Mouse (Mus musculus) cerebellum, adult 2 months (tissue): ENCODE measurements at regions not wholly inside any gene's neighbourhood (a gene's known extent, or its start where the extent isn't known, plus 50 kb on each side); places are given as distances from the start of the nearest gene placed in this dataset.

Experiments used
- DNase-seq, 2 experiments: peaks; one replicate each; pipeline ENCODE4 v3.0.0; 2021
- H3K27ac ChIP-seq: fragments of 200-500 bp; 2 replicates; pipeline ENCODE4 v1.5.1; 2012; ENCODE audit warnings: low read length, control low read depth, inconsistent platforms; ENCODE audit not compliant: insufficient read depth
- H3K27me3 ChIP-seq: fragments of 200-500 bp; 2 replicates; pipeline ENCODE4 v1.6.1; 2012; ENCODE audit warnings: inconsistent platforms, mild to moderate bottlenecking, low read length, moderate library complexity; ENCODE audit not compliant: control insufficient read depth, insufficient read depth
- H3K4me1 ChIP-seq: fragments of 200-500 bp; 2 replicates; pipeline ENCODE4 v1.6.1; 2011; ENCODE audit warnings: low read length; ENCODE audit not compliant: control insufficient read depth, insufficient read depth
- H3K4me3 ChIP-seq: fragments of 200-500 bp; replicated peaks from 2 replicates; pipeline ENCODE3; 2011; ENCODE audit warnings: mild to moderate bottlenecking, low read depth, low read length, control low read depth; ENCODE audit not compliant: insufficient read depth
- CTCF ChIP-seq: fragments of 200-500 bp; IDR thresholded peaks from 2 replicates; pipeline ENCODE4 v1.5.1; 2011; ENCODE audit warnings: low read depth, mild to moderate bottlenecking, control low read depth, low read length, moderate library complexity, borderline replicate concordance; ENCODE audit not compliant: insufficient read depth
- POLR2A ChIP-seq: fragments of 200-500 bp; IDR thresholded peaks from 2 replicates; pipeline ENCODE4 v1.6.1; 2011; ENCODE audit warnings: low read length, control low read depth, borderline replicate concordance; ENCODE audit not compliant: insufficient read depth
- WGBS: fragments of 180-500 bp; shearing (Covaris S2); methylation state at CpG from one replicate; pipeline ENCODE4 v1.1.7; 2018; 5-methylcytosine and 5-hydroxymethylcytosine counted together

DNA sequence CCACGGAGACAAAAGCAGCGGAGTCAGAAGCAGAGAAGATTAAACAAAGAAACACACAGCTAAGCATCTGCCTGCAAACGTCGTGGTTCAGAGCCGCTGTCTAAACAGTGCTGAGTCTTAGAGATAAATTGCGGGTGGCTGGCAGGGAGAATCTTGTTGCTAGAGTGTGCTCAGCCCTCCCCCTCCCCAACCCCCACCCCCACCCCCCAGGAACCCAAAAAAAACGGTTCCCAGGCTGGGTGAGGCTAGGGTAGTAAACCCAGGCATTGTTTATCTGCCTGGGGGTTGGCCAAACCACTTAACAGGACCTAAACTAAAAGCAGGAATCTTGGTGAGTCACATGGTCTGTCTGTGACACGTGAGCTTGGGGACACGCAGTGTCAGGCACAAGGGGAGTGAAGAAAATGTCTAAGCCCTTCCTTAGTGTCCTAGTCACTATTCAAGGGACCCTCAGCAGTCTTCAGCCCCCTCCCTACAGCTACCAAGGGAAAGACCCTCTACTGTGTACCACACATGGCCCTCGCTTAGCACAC is 120.8 kb upstream of the Hdac4 start:
- Histone ChIP-seq H3K27ac (no peak overlapping the region), H3K4me1 (no peaks in the 10 kb centered on the region), H3K27me3 (no peaks in the 10 kb centered on the region; the same call in 1 of the 2 replicates), H3K4me3 (no peak overlapping the region)
- WGBS = 32% methylated on average over 10 of the region's 10 CpGs
- TF ChIP-seq CTCF (no peak), POLR2A (no peak)
- DNase-seq = no peak

DNA sequence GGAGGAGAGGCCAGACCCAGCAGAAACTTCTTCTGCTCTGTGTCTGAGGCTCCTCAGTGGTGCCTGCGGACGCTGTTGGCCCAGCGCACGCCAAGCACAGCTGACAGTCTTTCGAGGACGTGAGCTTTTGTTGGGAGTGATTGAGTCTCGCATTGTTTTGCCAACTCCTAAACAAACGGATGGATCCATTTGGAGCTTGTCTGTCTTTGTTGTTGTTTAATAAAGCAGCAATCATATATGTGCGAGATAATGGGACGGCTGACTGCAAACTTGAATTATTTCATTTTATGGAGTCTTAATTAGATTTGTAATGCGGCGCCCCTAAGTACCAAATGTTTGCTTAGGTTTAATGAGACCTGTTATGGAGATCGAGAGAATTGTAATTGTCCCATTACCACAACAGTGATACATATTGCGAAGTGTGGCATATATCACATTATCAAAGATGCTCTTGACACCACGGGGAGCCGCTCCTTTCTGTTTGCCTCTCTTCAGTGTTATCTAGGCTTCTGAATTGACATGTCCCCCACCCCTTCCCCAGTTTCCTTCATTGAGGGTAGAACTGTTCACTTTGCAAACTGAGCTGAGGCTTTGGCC is 117.6 kb upstream of the Hdac4 start:
- WGBS = 71% methylated on average over 16 of the region's 16 CpGs

DNA sequence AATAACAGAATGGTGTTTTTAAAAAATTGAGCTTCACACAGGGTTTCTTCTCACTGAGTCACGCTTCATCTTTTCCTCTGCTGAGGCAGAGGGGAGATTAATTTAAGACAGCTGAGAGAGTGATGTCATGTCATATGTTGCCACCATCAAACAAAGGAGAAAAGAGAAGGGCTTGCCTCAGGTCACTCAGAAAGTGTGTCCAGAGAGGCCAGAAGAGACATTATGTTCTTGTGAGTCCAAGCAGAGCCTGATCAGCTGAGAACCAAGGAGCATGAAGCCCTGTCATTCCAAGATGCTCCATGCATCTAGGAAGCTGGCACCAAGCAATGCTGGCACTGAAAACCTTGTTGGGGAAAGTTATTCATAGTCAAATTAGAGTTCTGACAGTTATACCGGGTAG is 114.4 kb upstream of the Hdac4 start:
- 79% methylated on average over 2 of the region's 2 CpGs for WGBS
- DNase-seq = no peak
- Histone ChIP-seq H3K27me3 (no peaks in the 10 kb centered on the region), H3K4me1 (no peaks in the 10 kb centered on the region; the same call in 1 of the 2 replicates), H3K4me3 (no peak overlapping the region), H3K27ac (no peak overlapping the region)
- TF ChIP-seq CTCF (no peak), POLR2A (no peak)

More for the DNA sequence above, 117.6 kb upstream of the Hdac4 start:
- Histone ChIP-seq H3K27me3 (no peaks in the 10 kb centered on the region; the same call in 1 of the 2 replicates), H3K4me3 (no peak overlapping the region), H3K27ac (no peak overlapping the region), H3K4me1 (no peaks in the 10 kb centered on the region)
- DNase-seq = no peak
- no peak for TF ChIP-seq CTCF
- no peak for TF ChIP-seq POLR2A

DNA sequence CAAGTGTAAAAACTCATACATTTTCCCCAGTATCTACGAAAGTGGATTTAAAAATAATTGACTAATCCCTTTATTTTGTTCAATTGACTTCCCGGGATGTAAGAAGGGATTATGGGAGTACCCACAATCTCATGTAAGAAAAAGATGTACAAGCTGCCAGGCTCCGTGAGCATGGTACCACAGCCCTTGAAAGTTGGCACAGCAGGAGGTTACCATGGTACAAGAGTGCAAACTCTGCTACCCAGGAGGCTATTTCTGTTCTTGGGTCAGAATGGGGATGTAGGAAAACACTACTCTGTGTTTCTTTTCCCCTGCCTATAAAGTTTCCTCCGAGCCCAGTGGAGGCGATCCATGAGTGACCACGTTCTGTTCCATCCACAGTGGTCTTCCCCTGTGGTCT is 113.9 kb upstream of the Hdac4 start:
- DNase-seq = no peak
- TF ChIP-seq CTCF = no peak
- TF ChIP-seq POLR2A = no peak
- WGBS = 82% methylated on average over 6 of the region's 6 CpGs
- Histone ChIP-seq H3K4me1 (no peaks in the 10 kb centered on the region; the same call in 1 of the 2 replicates), H3K27ac (no peak overlapping the region), H3K27me3 (no peaks in the 10 kb centered on the region), H3K4me3 (no peak overlapping the region)

DNA sequence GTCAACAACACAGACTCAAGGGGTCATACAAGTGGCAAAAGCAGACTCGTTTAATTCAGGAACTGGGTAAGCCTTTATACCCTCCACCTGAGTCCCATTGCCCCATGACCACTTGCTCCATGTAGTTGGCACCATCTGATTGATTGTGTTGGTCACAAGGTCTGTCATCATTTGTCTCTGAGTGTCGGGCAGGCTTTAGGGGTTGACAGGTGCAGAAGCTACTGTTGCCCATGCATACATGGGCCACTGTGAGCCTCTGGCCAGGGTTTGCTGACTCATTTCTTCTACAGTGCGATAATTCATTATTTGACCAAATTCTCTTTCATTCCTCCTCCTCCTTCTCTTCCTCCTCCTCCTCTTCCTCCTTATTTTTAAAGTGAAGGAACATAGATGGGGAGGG is 113.0 kb upstream of the Hdac4 start:
- H3K27me3 ChIP-seq = no peaks in the 10 kb centered on the region
- TF ChIP-seq POLR2A = no peak
- TF ChIP-seq CTCF = no peak
- 92% methylated on average over 3 of the region's 3 CpGs for WGBS
- H3K27ac ChIP-seq = no peak overlapping the region
- H3K4me3 ChIP-seq = no peak overlapping the region
- no peaks in the 10 kb centered on the region; the same call in 1 of the 2 replicates for H3K4me1 ChIP-seq
- no peak for DNase-seq

DNA sequence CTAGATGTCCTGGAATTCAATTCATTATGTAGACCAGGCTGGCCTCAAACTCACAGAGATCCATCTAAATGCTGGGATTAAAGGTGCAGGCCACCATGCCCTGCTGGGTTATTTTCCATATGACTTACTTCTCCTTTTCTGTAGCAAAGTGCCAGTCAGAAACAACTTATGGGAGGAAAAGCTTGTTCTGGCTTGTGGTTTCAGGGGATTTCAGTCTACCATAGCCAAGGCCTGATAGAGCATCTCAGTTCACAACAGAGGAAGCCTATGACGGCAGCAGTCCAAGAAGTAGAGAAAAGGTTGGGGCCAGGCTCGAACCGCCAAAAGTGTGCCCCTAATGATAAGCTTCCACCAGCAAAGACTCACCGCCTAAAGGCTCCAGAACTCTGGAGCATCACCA is 110.5 kb upstream of the Hdac4 start:
- no peak for DNase-seq
- WGBS = 93% methylated on average over 4 of the region's 4 CpGs
- Histone ChIP-seq H3K27me3 (no peaks in the 10 kb centered on the region), H3K4me3 (no peak overlapping the region), H3K4me1 (no peaks in the 10 kb centered on the region; the same call in 1 of the 2 replicates), H3K27ac (no peak overlapping the region)
- TF ChIP-seq POLR2A = no peak
- no peak for TF ChIP-seq CTCF

DNA sequence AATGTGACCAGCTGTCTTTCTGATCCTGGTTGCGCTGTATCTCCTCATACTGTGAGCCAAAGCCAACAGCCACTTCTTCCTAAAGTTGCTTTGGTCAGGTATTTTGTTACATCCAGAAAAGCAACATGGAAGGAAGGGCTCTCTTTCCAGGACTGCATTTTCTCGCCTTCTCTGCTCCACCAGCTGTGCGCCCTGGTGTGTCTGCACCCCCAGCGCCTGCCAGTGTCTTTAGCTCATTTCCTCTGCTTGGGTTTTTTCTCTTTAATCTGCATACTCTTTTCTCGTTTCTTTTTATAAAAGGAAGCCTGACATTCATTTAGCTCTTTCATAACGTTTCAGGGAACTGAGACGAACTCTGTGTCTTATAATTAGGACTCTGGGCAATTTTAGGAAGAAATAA is 103.5 kb upstream of the Hdac4 start:
- Histone ChIP-seq H3K27me3 (no peaks in the 10 kb centered on the region), H3K4me3 (no peak overlapping the region), H3K27ac (no peak overlapping the region), H3K4me1 (no peaks in the 10 kb centered on the region)
- DNase-seq = no peak
- WGBS = 79% methylated on average over 7 of the region's 7 CpGs
- TF ChIP-seq POLR2A (no peak), CTCF (no peak)

DNA sequence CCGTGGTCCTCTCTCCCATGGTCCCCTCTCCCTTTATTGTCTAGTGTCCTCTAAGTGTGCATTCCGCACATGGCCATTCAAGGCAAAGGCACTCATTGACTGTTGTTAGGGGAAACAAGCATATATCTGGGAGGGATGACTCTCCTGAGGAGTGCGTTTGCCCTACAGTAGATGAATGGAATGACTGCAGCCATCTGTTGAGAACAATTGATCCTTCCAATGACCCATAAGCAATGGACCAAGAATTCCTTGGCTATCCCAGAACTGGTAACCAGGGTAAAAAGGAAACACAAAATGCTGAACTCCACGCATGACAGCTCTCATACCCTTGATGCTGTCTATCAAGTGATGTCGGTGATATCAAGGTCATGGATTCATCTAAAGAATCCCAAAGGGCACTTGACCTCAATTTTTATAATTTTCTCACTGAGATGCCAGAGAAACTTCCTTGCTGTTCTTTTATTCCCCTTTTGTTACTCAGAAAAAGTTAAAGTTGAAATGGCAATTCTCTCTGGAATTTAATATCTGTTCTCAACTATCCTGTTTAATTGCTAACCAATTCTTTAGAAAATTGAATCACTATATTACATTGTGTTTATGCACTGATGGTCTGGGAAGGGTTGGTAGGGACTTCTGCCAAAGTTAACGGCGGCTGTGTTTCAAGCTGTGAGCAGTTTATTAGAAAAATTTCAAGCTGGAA is 97.3 kb upstream of the Hdac4 start:
- TF ChIP-seq POLR2A (no peak), CTCF (no peak)
- H3K4me1 ChIP-seq = no peaks in the 10 kb centered on the region
- WGBS = 36% methylated on average over 7 of the region's 7 CpGs

More for the DNA sequence above, 97.3 kb upstream of the Hdac4 start:
- no peak for DNase-seq
- no peak overlapping the region for H3K27ac ChIP-seq
- no peak overlapping the region for H3K4me3 ChIP-seq
- no peaks in the 10 kb centered on the region for H3K27me3 ChIP-seq
